Mouse (Mus musculus) G1E (cell line): Measurements from ENCODE around the gene Btk.
"Not testable (repeated sequence)": the region's sequence is repeated elsewhere in the genome, so short reads cannot be mapped to it uniquely, and the experiment has no call there.

ENCODE experiments used
- CTCF ChIP-seq: IDR thresholded peaks from 2 replicates; pipeline ENCODE4 v1.5.1; 2012; ENCODE audit warnings: low read depth, low read length, inconsistent platforms, mixed read lengths
- GATA1 ChIP-seq: IDR thresholded peaks from 2 replicates; pipeline ENCODE4 v1.6.1; 2012; ENCODE audit warnings: borderline replicate concordance, low read length, inconsistent platforms, mixed read lengths
- POLR2AphosphoS5 ChIP-seq: IDR thresholded peaks from 2 replicates; pipeline ENCODE4 v1.6.1; 2012; ENCODE audit warnings: low read depth, low read length, inconsistent platforms; ENCODE audit not compliant: insufficient replicate concordance
- TAL1 ChIP-seq: conservative IDR thresholded peaks from 2 replicates; pipeline ENCODE4 v1.6.1; 2012; ENCODE audit warnings: low read depth, low read length, inconsistent platforms, mixed read lengths

GRCm38 (mm10) chrX:134539795-134540194 lies 43.6 kb downstream of the Btk start:
- TF ChIP-seq CTCF, POLR2AphosphoS5, GATA1, TAL1: not testable (repeated sequence)
